Mouse (Mus musculus) cerebellum, adult 2 months (tissue): ENCODE measurements around the gene E130308A19Rik.

Experiments used
- CTCF ChIP-seq: fragments of 200-500 bp; IDR thresholded peaks from 2 replicates; pipeline ENCODE4 v1.5.1; 2011; ENCODE audit warnings: low read depth, mild to moderate bottlenecking, control low read depth, low read length, moderate library complexity, borderline replicate concordance; ENCODE audit not compliant: insufficient read depth
- POLR2A ChIP-seq: fragments of 200-500 bp; IDR thresholded peaks from 2 replicates; pipeline ENCODE4 v1.6.1; 2011; ENCODE audit warnings: low read length, control low read depth, borderline replicate concordance; ENCODE audit not compliant: insufficient read depth

GRCm38 (mm10) chr4:59644431-59644830 is 18.4 kb downstream of the E130308A19Rik start:
- TF ChIP-seq CTCF = no peak
- TF ChIP-seq POLR2A = no peak
